Mouse (Mus musculus) lung, adult 2 months (tissue): ENCODE data around the gene Ttc25.

ENCODE experiments used
- CTCF ChIP-seq: fragments of 200-500 bp; IDR thresholded peaks from 2 replicates; pipeline ENCODE4 v1.5.1; 2011; ENCODE audit warnings: mild to moderate bottlenecking, low read length, control low read depth; ENCODE audit not compliant: insufficient read depth
- POLR2A ChIP-seq: fragments of 200-500 bp; IDR thresholded peaks from 2 replicates; pipeline ENCODE4 v1.6.1; 2011; ENCODE audit warnings: low read depth, mild to moderate bottlenecking, control low read depth, low read length, borderline replicate concordance; ENCODE audit errors: extremely low read depth

DNA sequence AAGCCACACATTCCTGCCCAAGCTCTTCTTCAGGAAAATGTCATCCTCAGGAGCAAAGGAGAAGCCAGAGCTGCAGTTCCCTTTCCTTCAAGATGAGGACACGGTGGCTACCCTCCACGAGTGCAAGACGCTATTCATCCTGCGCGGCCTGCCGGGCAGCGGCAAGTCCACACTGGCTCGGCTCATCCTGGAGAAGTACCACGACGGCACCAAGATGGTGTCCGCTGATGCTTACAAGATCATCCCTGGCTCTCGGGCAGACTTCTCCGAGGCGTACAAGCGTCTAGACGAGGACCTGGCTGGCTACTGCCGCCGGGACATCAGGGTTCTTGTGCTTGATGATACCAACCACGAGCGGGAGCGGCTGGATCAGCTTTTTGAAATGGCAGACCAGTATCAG lies 30.8 kb downstream of the Ttc25 start:
- TF ChIP-seq POLR2A, result no peak
- no peak for TF ChIP-seq CTCF
